Mouse (Mus musculus): Measurements from ENCODE around the gene Bcar3.

- no peak for TF ChIP-seq CTCF (IDR thresholded peaks at IDR 0.05 in 2 of 3, conservative IDR thresholded peaks at IDR 0.05 in 1 of 3; ENCODE audit: control insufficient read depth in 1 of 3, insufficient read depth in 1 of 3, low read depth in 2 of 3, low read length in 3 of 3, poor library complexity in 1 of 3, severe bottlenecking in 1 of 3)
- no peak for TF ChIP-seq SIN3A (IDR thresholded peaks at IDR 0.05; ENCODE audit: low read length)
- no peak for TF ChIP-seq TAL1 (IDR thresholded peaks at IDR 0.05; ENCODE audit: low read length)
- no peak for TF ChIP-seq POLR2A (IDR thresholded peaks at IDR 0.05; ENCODE audit: control insufficient read depth in 1 of 2, insufficient read depth in 1 of 2, low read depth in 1 of 2, low read length in 2 of 2, poor library complexity in 1 of 2)
- no peak for TF ChIP-seq BHLHE40 (IDR thresholded peaks at IDR 0.05; ENCODE audit: borderline replicate concordance, low read depth, low read length)
- TF ChIP-seq POLR2AphosphoS5 (IDR thresholded peaks at IDR 0.05; ENCODE audit: borderline replicate concordance, low read depth, low read length): no peak
- TF ChIP-seq MAFK (IDR thresholded peaks at IDR 0.05; ENCODE audit: borderline replicate concordance, low read depth, low read length): no peak
- no peak for TF ChIP-seq GABPA (IDR thresholded peaks at IDR 0.05; ENCODE audit: low read depth, low read length)
- TF ChIP-seq NRF1 (IDR thresholded peaks at IDR 0.05; ENCODE audit: insufficient read depth, low read depth, low read length, poor library complexity, severe bottlenecking): no peak
Observed at GRCm38 (mm10) chr3:122484301-122484700, 190.4 kb downstream of the Bcar3 start.

Data from MEL (cell line).